Mouse (Mus musculus) layer of hippocampus, postnatal 14 days (tissue): ENCODE measurements around the gene B3gnt8. TPM values are rescaled to one million over a fixed set of nuclear protein-coding genes. Genes with fewer than 3 reads are reported as not detected.
"Not testable (repeated sequence)": the region's sequence is repeated elsewhere in the genome, so short reads cannot be mapped to it uniquely, and the experiment has no call there.

ENCODE experiments used
- DNase-seq, 2 experiments: peaks; one replicate each; pipeline ENCODE4 v3.0.0; 2021 to 2022; ENCODE audit warnings: low spot score in 2 of 2, mixed read lengths in 1 of 2
- long read RNA-seq, 2 experiments: library from polyadenylated mRNA; stranded (forward); transcript quantifications; one replicate each; pipeline ENCODE4 v2.0.0; 2021
- total RNA-seq, 2 experiments: library from RNA; stranded (reverse); gene quantifications; 2 replicates each; pipeline ENCODE4 v1.2.3; 2021

B3gnt8 gene
- 1 to 10 TPM; 1.9 to 2.0 TPM for total RNA-seq
- long read RNA-seq, experiment 1, partial matches to known transcripts: 0 of 1 reads
- long read RNA-seq, experiment 1, other reads (novel, unspliced or antisense): 0 of 1 reads
- long read RNA-seq, experiment 2, partial matches to known transcripts: 0 of 2 reads
- long read RNA-seq, experiment 2, other reads (novel, unspliced or antisense): 0 of 2 reads

- no peak for DNase-seq
These were observed at the start of gene B3gnt8 for GRCm38 (mm10) chr7:25626509-25627430. TSS of gene B3gnt8 (plus strand) at chr7:25626654.

- DNase-seq: not testable (repeated sequence)
These were observed 49.5 kb upstream of the B3gnt8 start for GRCm38 (mm10) chr7:25576793-25577437.

GRCm38 (mm10) chr7:25579441-25579840 is 47.0 kb upstream of the B3gnt8 start:
- no peak for DNase-seq

GRCm38 (mm10) chr7:25582301-25582810 is 44.1 kb upstream of the B3gnt8 start:
- no peak for DNase-seq

GRCm38 (mm10) chr7:25584651-25585050 is 41.8 kb upstream of the B3gnt8 start:
- no peak for DNase-seq

GRCm38 (mm10) chr7:25585351-25586204 is 40.9 kb upstream of the B3gnt8 start:
- DNase-seq: no peak

GRCm38 (mm10) chr7:25591226-25591625 is 35.2 kb upstream of the B3gnt8 start:
- DNase-seq: no peak

GRCm38 (mm10) chr7:25593859-25594258 is 32.6 kb upstream of the B3gnt8 start:
- DNase-seq: no peak

GRCm38 (mm10) chr7:25599663-25600062 is 26.8 kb upstream of the B3gnt8 start:
- DNase-seq: peak; percentile 79 to 82

GRCm38 (mm10) chr7:25600666-25601065 is 25.8 kb upstream of the B3gnt8 start:
- DNase-seq: no peak

- no peak for DNase-seq
These were observed 25.1 kb upstream of the B3gnt8 start for GRCm38 (mm10) chr7:25601346-25601745.

GRCm38 (mm10) chr7:25606625-25607063 is 19.8 kb upstream of the B3gnt8 start:
- no peak for DNase-seq

GRCm38 (mm10) chr7:25607196-25607595 is 19.3 kb upstream of the B3gnt8 start:
- no peak for DNase-seq

GRCm38 (mm10) chr7:25610056-25610455 is 16.4 kb upstream of the B3gnt8 start:
- DNase-seq: no peak

- DNase-seq: no peak
These were observed 15.0 kb upstream of the B3gnt8 start for GRCm38 (mm10) chr7:25611501-25611900.

GRCm38 (mm10) chr7:25614086-25614485 is 12.4 kb upstream of the B3gnt8 start:
- DNase-seq: no peak

GRCm38 (mm10) chr7:25614831-25615705 is 11.4 kb upstream of the B3gnt8 start:
- DNase-seq: no peak

- DNase-seq: no peak
These were observed 10.8 kb upstream of the B3gnt8 start, which contains the start of gene Erich4 for GRCm38 (mm10) chr7:25615706-25616011. TSS of gene Erich4 (minus strand) at chr7:25615892.

- DNase-seq: no peak
These were observed 8.9 kb upstream of the B3gnt8 start for GRCm38 (mm10) chr7:25617376-25618160.
